Mouse (Mus musculus) heart, embryonic 10.5 days (tissue): ENCODE results near the gene Tbx21. TPM values are rescaled to one million over a fixed set of nuclear protein-coding genes. Genes with fewer than 3 reads are reported as not detected.

Source experiments
- microRNA-seq: library from miRNA; unstranded; fragments of <30 nt; microRNA quantifications from one replicate; pipeline ENCODE4, GENCODE M21; 2017
- polyA plus RNA-seq: library from polyadenylated mRNA; unstranded; fragments of >200 nt; fragmentation: Nextera tagmentation; extraction: Ambion mirVana; gene quantifications from 2 replicates; pipeline ENCODE4 v1.2.1, GENCODE M21; 2016

Gene Tbx21
- polyA plus RNA-seq, 1 experiment from 2014 or later = 0.21 TPM

Small RNA genes lying within 50 kb of the gene (microRNA-seq; reads per million reads assigned to microRNA genes)
- not detected for gene Mir7235
- 1.8 reads per million for gene Mir8103

Other genes with a start within 250 kb of the Tbx21 start
- 68.3 and 84.3 TPM in 2 replicates for gene Cdk5rap3, start 198.8 kb downstream of the Tbx21 start, polyA plus RNA-seq
- 0.90 and 1.5 TPM in 2 replicates for gene Prr15l, start 187.2 kb downstream of the Tbx21 start, polyA plus RNA-seq
- 69.3 and 72.6 TPM in 2 replicates for gene Pnpo, start 171.3 kb downstream of the Tbx21 start, polyA plus RNA-seq
- 20.1 and 21.9 TPM in 2 replicates for gene Sp2, start 132.4 kb downstream of the Tbx21 start, polyA plus RNA-seq
- gene Sp6, start 101.9 kb downstream of the Tbx21 start, polyA plus RNA-seq = 0.47 and 2.3 TPM in 2 replicates
- gene Scrn2, start 85.4 kb downstream of the Tbx21 start, polyA plus RNA-seq = 21.3 and 30.0 TPM in 2 replicates
- gene Lrrc46, start 73.9 kb downstream of the Tbx21 start, polyA plus RNA-seq = 0.28 and 0.35 TPM in 2 replicates
- 82.7 and 93.1 TPM in 2 replicates for gene Mrpl10, start 73.8 kb downstream of the Tbx21 start, polyA plus RNA-seq
- 6.5 and 9.4 TPM in 2 replicates for gene Osbpl7, start 64.7 kb downstream of the Tbx21 start, polyA plus RNA-seq
- 7.6 and 8.4 TPM in 2 replicates for gene Tbkbp1, start 36.2 kb upstream of the Tbx21 start, polyA plus RNA-seq
- gene Kpnb1, start 72.5 kb upstream of the Tbx21 start, polyA plus RNA-seq = 50.6 and 72.2 TPM in 2 replicates
- 83.9 and 90.7 TPM in 2 replicates for gene Npepps, start 165.3 kb upstream of the Tbx21 start, polyA plus RNA-seq
- 63.7 and 65.8 TPM in 2 replicates for gene Mrpl45, start 200.4 kb upstream of the Tbx21 start, polyA plus RNA-seq
- gene Gpr179, start 236.7 kb upstream of the Tbx21 start, polyA plus RNA-seq = 0.04 and 0.12 TPM in 2 replicates
- 3.2 and 3.4 TPM in 2 replicates for gene Socs7, start 247.2 kb upstream of the Tbx21 start, polyA plus RNA-seq